Mouse (Mus musculus): Measurements from ENCODE around the gene Rtn4r. TPM values are rescaled to one million over a fixed set of nuclear protein-coding genes. Genes with fewer than 3 reads are reported as not detected.

The Rtn4r gene
- polyA plus RNA-seq (2012; rRNA removed) = 8.3 and 8.8 TPM in 2 replicates

DNA sequence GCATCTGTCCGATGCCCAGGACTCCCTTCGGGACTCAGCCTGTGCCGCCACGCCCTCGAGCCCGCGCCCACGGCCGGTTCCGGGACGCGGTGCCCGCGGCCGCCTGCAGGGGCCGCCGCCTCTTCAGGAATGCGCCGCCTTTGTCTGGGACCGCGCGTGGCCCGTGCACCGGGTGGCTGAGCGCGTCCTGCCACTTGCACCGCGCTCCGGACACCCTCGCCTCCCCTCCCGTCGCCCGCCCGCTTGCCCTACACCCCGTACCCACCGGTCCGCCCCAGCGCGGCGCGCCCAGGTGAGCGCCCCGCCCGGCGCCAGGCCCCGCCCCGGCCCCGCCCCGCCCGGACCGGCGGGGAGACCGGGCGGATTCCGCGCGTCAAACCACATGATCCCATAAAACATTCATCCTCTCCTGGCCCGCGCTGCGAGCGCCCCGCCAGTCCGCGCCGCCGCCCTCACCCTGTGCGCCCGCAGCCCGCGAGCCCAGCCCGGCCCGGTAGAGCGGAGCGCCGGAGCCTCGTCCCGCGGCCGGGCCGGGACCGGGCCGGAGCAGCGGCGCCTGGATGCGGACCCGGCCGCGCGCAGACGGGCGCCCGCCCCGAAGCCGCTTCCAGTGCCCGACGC is at the start of gene Rtn4r:
Gene Rtn4r (plus strand): TSS at position 402 of the 621 bp plus-strand sequence.

Other genes starting within 250 kb of the Rtn4r start
- 1.9 and 2.4 TPM in 2 replicates for gene Gm20518, start 236.0 kb upstream of the Rtn4r start, polyA plus RNA-seq (2012; rRNA removed)
- 0.12 TPM in 1 of 2 replicates, not detected in the other for gene Tssk1, start 233.4 kb upstream of the Rtn4r start, polyA plus RNA-seq (2012; rRNA removed)
- 236 and 311 TPM in 2 replicates for gene Dgcr2, start 229.1 kb upstream of the Rtn4r start, polyA plus RNA-seq (2012; rRNA removed)
- gene Tssk2, start 229.0 kb upstream of the Rtn4r start, polyA plus RNA-seq (2012; rRNA removed) = not detected in 2 replicates
- 26.4 and 34.9 TPM in 2 replicates for gene Ess2, start 216.3 kb upstream of the Rtn4r start, polyA plus RNA-seq (2012; rRNA removed)
- 0.32 TPM in 1 of 2 replicates, not detected in the other for gene Gsc2, start 212.6 kb upstream of the Rtn4r start, polyA plus RNA-seq (2012; rRNA removed)
- gene Slc25a1, start 199.4 kb upstream of the Rtn4r start, polyA plus RNA-seq (2012; rRNA removed) = 223 and 245 TPM in 2 replicates
- not detected in 2 replicates for gene Vpreb2, start 147.2 kb upstream of the Rtn4r start, polyA plus RNA-seq (2012; rRNA removed)
- gene Dgcr6, start 74.8 kb upstream of the Rtn4r start, polyA plus RNA-seq (2012; rRNA removed) = 118 and 150 TPM in 2 replicates
- 32.9 and 50.5 TPM in 2 replicates for gene Prodh, start 37.4 kb upstream of the Rtn4r start, polyA plus RNA-seq (2012; rRNA removed)
- not detected in 2 replicates for gene Ccdc188, start 90.2 kb downstream of the Rtn4r start, polyA plus RNA-seq (2012; rRNA removed)
- gene Zdhhc8, start 107.5 kb downstream of the Rtn4r start, polyA plus RNA-seq (2012; rRNA removed) = 210 and 213 TPM in 2 replicates
- gene Trmt2a, start 121.0 kb downstream of the Rtn4r start, polyA plus RNA-seq (2012; rRNA removed) = 51.5 and 61.1 TPM in 2 replicates
- gene Ranbp1, start 121.1 kb downstream of the Rtn4r start, polyA plus RNA-seq (2012; rRNA removed) = 91.9 and 212 TPM in 2 replicates
- not detected in 2 replicates for gene Gm49776, start 130.7 kb downstream of the Rtn4r start, polyA plus RNA-seq (2012; rRNA removed)
- gene Dgcr8, start 161.6 kb downstream of the Rtn4r start, polyA plus RNA-seq (2012; rRNA removed) = 34.4 and 36.1 TPM in 2 replicates
- gene Tango2, start 220.5 kb downstream of the Rtn4r start, polyA plus RNA-seq (2012; rRNA removed) = 32.7 and 39.2 TPM in 2 replicates
- gene Arvcf, start 220.5 kb downstream of the Rtn4r start, polyA plus RNA-seq (2012; rRNA removed) = 51.0 and 55.5 TPM in 2 replicates